ENCODE assay signal across 18 mouse cellular contexts in the genomic region with DNA sequence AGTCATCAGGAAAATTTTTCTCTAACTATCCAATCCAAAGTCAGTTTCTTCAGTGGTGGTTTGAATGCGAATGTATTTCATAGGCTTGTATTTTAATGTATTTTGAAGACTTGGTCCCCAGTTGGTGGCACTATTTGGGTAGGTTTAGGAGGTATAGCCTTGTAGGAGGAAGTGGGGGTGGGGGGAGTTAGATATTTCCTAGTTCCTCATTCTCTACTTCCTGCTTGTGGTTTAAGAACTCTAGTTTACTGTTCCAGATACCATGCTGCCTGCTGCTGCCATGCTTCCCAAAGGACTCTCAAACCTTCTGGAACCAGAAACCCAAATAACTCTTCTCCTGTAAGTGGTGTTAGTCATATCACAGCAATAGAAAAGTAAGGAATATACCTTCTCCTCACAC. TPM values are rescaled to one million over a fixed set of nuclear protein-coding genes. Genes with fewer than 3 reads are reported as not detected.
DNase-seq lines count a peak whose midpoint lies in the region; ATAC-seq lines count a peak whose summit lies in the region.
"Had no signal": no experiment of that assay in that cellular context is flagged by ENCODE, and none has a peak within 500 bp of the region (broad histone marks: within the 10 kb centered on the region; RNA-seq: fewer than 3 reads in every experiment).

No protein-coding gene starts in this region.

- H3K9me3 ChIP-seq in midbrain, embryonic 15.5 days, result no peaks in the 10 kb centered on the region
- H3K9me3 ChIP-seq: heart, embryonic 12.5 days; hindbrain, embryonic 13.5 days; limb, embryonic 13.5 days; lung, embryonic 15.5 days had no signal

- no peaks in the 10 kb centered on the region for H3K4me1 ChIP-seq in midbrain, embryonic 15.5 days
- H3K4me1 ChIP-seq: lung, embryonic 15.5 days had no signal

- intact Hi-C loops in heart, postnatal 25 days (cut with DNase I), result no loop called here

- no peak overlapping the region for H3K27ac ChIP-seq in midbrain, embryonic 15.5 days
- H3K27ac ChIP-seq: hindbrain, embryonic 13.5 days; limb, embryonic 13.5 days; lung, embryonic 15.5 days; stomach, postnatal 0 days had no signal

- H3K4me3 ChIP-seq in midbrain, embryonic 15.5 days, result no peak overlapping the region
- H3K4me3 ChIP-seq: heart, embryonic 12.5 days; hindbrain, embryonic 13.5 days; limb, embryonic 13.5 days; lung, embryonic 15.5 days had no signal

- H3K36me3 ChIP-seq in splenic B cell, adult 2 months (ENCODE audit: control insufficient read depth, insufficient read depth, low read length, poor library complexity, severe bottlenecking), result peaks cover 1% of the 10 kb centered on the region
- H3K36me3 ChIP-seq in midbrain, embryonic 15.5 days (replicated peaks), result no peaks in the 10 kb centered on the region
- H3K36me3 ChIP-seq: hindbrain, embryonic 13.5 days had no signal

- no peaks in the 10 kb centered on the region for H3K27me3 ChIP-seq in splenic B cell, adult 2 months (ENCODE audit: control insufficient read depth, insufficient read depth, low read length, poor library complexity, severe bottlenecking)
- H3K27me3 ChIP-seq in midbrain, embryonic 15.5 days (replicated peaks), result no peaks in the 10 kb centered on the region
- H3K27me3 ChIP-seq: heart, embryonic 12.5 days; hindbrain, embryonic 13.5 days; limb, embryonic 13.5 days; lung, embryonic 15.5 days; Patski had no signal

- H3K4me2 ChIP-seq in midbrain, embryonic 15.5 days, result no peak overlapping the region
- H3K4me2 ChIP-seq: heart, embryonic 12.5 days; hindbrain, embryonic 13.5 days; limb, embryonic 13.5 days; lung, embryonic 15.5 days; midbrain, embryonic 11.5 days had no signal

- ATAC-seq in hematopoietic stem cell, adult 5-6 weeks (replicated peaks in 1 of 2; ENCODE audit: insufficient read depth in 1 of 2, low FRiP score in 2 of 2, low TSS enrichment in 1 of 2, low read depth in 1 of 2, poor library complexity in 2 of 2, severe bottlenecking in 2 of 2), result peak; percentile 63 to 85; a peak in 3 of 4 replicates
- no peak for ATAC-seq in midbrain, embryonic 15.5 days (replicated peaks)
- ATAC-seq: forebrain, embryonic 14.5 days; Patski had no signal

- 96% methylated on average over 1 of the region's 1 CpGs for WGBS in midbrain, embryonic 15.5 days

- DNase-seq in heart, adult 8-10 months (ENCODE audit: low spot score), result peak; percentile 19
- no peak for DNase-seq in heart, postnatal 25 days (ENCODE audit: low spot score)
- DNase-seq in thymus, postnatal 14 days, result peak; percentile 53
- DNase-seq in thymus, postnatal 25 days, result no peak
- peak; percentile 92 for DNase-seq in splenic B cell, adult 2 months (ENCODE audit: low read depth, low spot score)
- no peak for DNase-seq in adrenal gland, adult 8-10 months
- DNase-seq: cerebellum, postnatal 25 days; kidney, adult 2 months had no signal

- H3K9ac ChIP-seq in midbrain, embryonic 15.5 days, result no peak overlapping the region
- H3K9ac ChIP-seq: heart, embryonic 12.5 days; hindbrain, embryonic 13.5 days; limb, embryonic 13.5 days; lung, embryonic 15.5 days had no signal

RNA-seq across cellular contexts. Expression of a gene that starts 11.7 kb away (rescaled TPM):
- total RNA-seq in heart, adult 8-10 months (2022), result 100 to 1,000 TPM; 121 to 145 (median 138) TPM
- total RNA-seq in heart, postnatal 25 days (2021), result 100 to 1,000 TPM; 153 to 169 TPM
- total RNA-seq in hematopoietic stem cell, adult 5-6 weeks (2017), result 486 and 545 TPM in 2 replicates
- 100 to 1,000 TPM; 385 to 468 (median 412) TPM for total RNA-seq in adrenal gland, adult 8-10 months (2022)
- 902 and 940 TPM in 2 replicates for polyA plus RNA-seq in midbrain, embryonic 15.5 days (2015; fragmentation: Nextera tagmentation; extraction: Ambion mirVana)

Comparison
In these comparisons a context has a peak if more than half of its experiments do, and no peak if none do; other contexts are left out.
1. DNase-seq: peak in heart, adult 8-10 months (single experiment), thymus, postnatal 14 days (single experiment) and splenic B cell, adult 2 months (single experiment); none in heart, postnatal 25 days (single experiment), thymus, postnatal 25 days (single experiment) and adrenal gland, adult 8-10 months (single experiment).